Mouse (Mus musculus): Measurements from ENCODE around the gene Hook2.
A peak's percentile ranks its signal among the peaks of the same experiment; 100 is the strongest.

The Hook2 gene

DNA sequence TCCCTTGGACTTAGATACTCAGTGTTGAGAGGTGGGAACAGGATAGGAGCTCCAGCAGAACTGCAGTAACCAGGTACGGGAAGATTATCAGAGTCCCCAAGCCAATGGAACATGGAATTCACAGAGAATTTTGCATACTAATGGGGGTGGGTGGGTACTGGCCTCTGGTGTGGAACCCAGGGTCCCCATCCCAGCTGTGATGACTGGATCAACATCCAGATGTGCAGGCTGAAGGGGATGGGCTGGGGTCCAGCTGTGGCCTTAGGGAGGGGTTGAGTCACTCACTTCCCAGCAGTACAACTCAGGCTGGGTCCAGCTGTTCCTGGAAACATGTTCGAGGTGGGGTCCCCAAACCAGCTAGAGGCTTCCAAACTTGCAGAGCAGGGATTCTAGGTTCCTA, 2.5 kb upstream of the Hook2 start:
- DNase-seq: no peak

DNA sequence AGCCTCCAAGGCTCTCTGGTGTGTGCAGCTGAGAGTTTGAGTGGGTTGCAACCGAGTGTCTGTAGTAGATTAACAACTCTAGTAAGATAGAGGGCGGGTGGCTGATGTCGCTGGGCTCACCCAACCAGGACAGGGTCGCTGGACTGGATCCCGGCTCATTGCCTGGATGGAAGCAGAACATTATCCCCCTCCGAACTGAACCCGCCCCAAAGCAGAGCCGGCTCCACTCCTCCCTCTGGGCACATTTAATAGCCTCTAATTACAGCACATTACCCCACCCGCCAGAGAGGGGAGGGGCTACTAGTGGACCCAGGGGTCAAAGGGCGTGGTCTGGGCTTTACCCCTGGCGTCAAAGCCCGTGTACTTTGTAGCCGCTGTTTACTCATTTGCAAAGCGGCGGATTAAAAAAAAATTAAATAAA, 1.1 kb upstream of the Hook2 start:
- no peak for DNase-seq

DNA sequence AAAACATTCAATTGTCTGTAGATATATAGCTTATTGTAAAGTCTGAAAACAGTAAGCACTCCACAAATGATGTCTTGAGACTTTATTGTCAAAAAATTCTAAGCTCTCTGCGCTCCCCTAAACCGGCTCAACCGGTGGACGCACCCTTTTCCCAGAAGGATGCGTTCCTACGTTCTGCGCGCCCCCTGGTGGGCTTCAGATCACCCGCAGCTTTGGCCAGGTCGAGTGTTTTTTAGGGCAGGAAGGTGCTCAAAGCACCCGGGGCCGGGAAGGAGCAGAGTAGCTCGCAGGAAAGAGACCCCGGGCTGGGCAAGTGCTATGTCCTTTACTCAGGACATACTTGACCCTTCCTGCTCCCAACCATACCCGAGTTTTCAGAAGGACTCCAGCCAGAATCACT, 593 bp upstream of the Hook2 start:
- DNase-seq: peak; percentile 90

- DNase-seq: no peak
Measured at GRCm38 (mm10) chr8:84990836-84991235, 433 bp downstream of the Hook2 start.

DNA sequence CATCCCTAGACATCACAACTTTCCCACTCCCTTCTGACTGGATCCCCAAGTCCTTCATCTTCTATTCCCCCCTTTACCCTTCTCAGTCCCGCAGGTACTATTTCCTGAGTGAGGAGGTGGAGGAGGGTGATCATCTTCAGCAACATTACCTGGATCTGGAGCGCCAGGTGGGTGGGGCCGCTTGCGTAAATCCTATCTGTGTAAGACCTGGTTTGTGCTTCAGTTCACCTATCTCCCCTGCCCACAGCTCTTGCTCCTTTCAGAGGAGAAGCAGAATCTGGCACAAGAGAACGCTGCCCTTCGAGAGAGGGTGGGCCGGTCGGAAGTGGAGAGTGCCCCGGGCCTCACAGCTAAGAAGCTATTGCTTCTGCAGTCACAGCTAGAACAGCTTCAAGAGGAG, 4.0 kb downstream of the Hook2 start:
- DNase-seq: no peak

DNA sequence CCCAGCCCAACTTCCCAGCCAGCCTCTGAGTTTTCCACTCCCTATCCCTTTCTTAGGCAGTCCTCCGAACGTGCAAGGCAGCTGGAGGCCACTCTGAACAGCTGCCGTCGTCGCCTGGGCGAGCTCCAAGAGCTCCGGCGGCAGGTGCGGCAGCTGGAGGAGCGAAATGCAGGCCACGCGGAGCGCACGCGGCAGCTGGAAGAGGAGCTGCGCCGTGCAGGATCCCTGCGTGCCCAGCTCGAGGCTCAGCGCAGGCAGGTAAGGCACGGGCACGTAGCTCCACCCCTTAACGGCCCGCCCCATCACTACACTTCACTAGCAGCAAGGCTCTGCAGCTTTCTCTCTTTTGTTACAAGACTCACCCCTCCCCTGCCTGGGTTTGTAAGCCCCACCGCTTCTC, 5.3 kb downstream of the Hook2 start:
- no peak for DNase-seq

DNA sequence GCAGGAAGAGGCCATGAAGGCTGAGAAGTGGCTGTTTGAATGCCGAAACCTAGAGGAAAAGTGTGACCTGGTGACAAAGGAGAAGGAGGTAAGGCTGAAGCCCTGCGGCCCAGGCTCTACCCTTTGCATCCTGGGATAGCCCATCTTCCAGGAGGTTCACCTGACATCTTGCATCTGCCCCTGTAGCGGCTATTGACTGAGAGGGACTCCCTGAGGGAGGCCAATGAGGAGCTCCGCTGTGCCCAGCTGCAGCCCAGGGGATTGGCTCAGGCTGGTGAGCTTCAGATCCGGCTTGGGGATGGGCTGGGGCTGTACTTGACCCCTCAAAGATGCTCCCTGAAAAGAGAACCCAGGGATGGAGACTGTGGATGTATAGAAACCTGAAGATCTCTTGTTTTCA, 6.6 kb downstream of the Hook2 start:
- DNase-seq: no peak

DNA sequence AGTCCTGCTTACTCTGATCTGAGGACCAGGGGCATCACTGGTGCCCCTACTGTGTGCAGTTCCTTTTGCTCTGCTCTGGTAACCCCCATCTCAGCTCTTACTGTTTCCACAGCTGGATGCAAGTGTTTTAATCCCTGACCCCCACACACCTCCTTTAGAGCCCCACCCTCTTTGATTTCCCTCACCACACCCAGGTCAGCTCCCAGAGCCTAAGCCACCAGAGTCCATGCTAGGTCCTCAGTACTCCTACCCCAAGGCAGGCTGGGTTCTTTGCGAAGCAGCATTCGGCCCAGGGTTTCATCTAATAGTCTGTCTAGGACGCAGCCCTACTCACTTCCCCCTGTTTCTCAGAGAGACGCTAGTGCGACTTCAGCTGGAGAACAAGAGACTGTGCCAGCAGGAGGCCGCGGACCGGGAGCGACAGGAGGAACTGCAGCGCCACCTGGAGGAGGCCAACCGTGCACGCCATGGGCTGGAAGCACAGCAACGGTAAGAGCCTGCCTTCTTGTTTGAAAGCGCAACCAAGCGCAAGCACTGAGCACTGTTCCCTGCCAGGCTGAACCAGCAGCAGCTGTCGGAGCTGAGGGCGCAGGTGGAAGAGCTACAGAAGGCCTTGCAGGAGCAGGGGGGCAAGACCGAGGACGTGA, 7.4 kb downstream of the Hook2 start:
- DNase-seq: peak; percentile 93

DNA sequence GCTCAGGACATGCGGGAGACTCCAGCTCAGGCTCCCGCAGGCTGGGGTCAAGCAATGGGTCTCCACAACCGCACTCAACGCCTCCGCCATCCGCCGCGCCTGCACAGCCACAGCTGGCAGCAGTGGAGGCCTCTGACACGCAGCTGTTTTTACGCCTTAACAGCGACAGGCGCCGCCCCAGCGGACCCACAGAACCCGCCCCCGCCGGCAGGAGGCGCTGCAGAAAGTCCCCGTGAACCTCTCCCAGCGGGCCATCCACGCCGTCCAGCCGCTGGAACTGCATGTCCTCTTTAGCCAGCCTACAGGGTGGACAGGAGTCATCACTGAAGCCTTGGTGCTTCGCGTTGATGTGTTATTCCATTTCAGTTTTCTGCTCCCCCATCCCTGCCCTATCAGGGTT, 17.3 kb downstream of the Hook2 start:
- DNase-seq: no peak

DNA sequence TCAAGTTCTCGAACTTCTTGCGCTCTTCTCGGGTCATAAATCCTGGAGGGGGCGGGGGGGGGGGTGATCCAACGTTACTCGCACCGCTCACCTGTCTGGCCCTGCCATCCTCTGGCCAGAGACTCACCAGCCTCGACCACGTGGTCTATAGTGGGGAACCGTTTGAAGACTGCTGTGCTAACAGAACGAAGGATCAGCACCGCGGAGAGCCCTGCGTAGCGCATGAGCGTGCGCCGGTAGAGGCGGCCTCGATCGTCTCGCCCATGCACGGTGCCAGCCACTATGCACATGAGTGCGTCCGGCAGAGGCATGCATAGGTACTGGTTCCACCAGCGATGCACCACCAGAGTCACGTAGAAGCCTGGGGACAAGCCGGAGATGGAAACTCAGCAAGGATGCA, 20.8 kb downstream of the Hook2 start:
- DNase-seq: no peak

DNA sequence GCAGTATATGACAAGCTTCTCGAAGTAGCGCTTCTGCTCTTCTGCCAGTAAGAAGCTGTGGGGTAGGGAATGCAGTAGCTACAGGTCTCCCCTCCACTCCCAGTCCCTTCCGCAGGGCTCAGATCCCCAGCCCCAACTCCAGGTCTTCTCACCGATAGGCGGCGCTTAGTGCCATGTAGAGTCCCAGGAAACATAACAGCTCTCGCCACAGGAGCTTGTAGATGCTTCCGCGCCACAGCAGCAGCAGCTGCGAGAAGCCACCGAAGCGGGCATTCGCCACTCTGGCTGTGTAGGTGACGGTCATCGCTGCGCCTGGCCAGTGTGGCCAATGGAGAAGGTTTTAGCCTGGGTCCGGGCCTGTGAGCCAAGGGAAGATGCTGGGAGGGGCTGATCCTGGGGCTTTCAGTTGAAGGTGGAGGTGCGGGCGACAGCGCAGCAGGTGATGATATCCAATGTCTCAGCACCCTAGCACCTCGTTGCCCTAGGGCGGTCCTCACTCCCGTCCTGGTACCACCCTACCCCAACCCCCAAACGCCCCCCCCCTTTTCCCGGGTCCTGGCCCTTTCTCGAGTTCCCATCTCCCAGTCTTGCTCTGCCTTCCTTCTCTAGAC, 22.9 kb downstream of the Hook2 start:
- DNase-seq: peak; percentile 82

GRCm38 (mm10) chr8:85014431-85014830, 24.0 kb downstream of the Hook2 start, which contains the start of gene Best2:
TSS of gene Best2 (minus strand) at chr8:85014531.
- DNase-seq: no peak

DNA sequence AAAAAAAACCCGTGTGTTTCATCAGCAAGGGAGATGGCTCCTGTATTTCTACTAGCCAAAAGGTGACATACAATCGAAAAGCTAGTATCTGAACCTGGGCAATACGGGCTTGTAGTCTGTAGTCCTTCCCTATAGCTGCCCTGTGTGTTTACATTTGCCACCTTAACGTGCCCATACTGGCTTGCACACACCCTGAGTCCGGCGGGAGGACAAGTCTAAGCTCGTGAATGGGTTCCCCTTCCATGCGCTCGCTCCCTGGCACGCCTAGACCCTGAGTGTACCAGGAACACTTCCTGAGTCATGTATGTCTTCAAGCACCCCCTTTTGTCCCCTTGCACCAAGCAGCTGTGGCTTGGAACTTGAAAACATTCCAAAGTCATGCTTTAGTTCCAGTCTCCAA, 26.3 kb downstream of the Hook2 start:
- DNase-seq: no peak

DNA sequence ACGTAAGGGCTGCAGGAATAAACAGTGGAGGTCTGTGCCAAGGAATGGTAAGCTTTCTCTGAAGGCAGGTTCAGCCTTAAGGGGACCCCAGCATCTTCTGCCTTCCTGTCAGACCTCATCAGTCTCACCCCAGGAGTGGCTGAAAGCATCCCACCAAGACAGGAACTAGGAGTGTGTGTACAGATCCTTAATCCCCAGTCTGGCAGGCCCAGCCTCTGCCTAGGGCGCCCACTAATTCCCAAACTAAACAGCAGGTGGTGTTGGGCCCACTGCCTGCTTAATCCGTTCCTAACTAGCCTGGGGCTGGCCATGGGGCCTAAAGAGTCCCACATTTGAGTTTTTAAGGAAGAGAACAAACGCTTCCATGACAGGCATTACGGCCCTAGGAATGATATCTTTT, 26.8 kb downstream of the Hook2 start:
- DNase-seq: no peak

- no peak for DNase-seq
Measured at GRCm38 (mm10) chr8:85021514-85022055, 31.2 kb downstream of the Hook2 start.

DNA sequence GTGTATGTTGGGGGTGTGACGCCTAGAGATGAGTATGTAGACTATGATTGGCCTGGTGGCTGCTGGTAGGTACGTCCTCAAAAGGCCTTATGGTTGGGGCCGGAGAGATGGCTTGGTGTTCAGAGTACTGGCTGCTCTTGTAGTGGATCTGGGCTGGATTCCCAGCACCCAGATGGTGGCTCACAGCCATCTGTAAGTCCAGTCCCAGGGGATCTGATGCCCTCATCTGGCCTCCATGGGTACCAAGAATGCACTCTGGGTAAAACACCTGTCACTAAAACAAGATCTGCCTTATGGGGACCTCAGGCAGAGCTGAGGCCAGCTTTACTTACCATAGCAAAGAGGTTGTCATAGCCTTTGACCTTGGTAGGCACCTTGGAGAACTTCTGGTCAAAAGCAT, 33.4 kb downstream of the Hook2 start:
- no peak for DNase-seq

- peak; percentile 89 for DNase-seq
Measured at GRCm38 (mm10) chr8:85025098-85025932, 34.9 kb downstream of the Hook2 start, which contains the start of gene Asna1. TSS of gene Asna1 (minus strand) at chr8:85025281.

GRCm38 (mm10) chr8:85026670-85027515, 36.5 kb downstream of the Hook2 start, which contains the start of gene Trir:
TSS of gene Trir (plus strand) at chr8:85026823.
- peak; percentile 96 for DNase-seq

GRCm38 (mm10) chr8:85027516-85027855, 37.1 kb downstream of the Hook2 start:
- DNase-seq: no peak

DNA sequence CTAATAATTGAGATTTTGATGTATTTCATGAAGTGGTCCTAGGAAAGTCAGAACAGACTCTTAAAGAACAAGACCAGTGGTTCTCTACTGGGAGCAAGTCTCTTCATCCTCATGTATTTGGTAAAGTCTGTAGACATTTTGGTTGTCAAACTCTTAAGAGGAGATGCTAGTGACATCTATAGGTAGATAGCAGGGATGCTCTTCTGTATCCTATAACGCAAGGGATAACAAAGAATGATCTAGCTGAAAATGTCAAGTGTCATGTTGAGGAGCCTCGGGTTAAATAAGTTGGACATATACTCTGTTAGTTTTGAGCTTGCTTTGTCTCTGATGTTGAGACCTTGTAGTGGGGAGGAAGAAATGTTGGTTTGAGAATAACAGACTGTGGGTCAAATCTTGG, 37.5 kb downstream of the Hook2 start:
- no peak for DNase-seq

DNA sequence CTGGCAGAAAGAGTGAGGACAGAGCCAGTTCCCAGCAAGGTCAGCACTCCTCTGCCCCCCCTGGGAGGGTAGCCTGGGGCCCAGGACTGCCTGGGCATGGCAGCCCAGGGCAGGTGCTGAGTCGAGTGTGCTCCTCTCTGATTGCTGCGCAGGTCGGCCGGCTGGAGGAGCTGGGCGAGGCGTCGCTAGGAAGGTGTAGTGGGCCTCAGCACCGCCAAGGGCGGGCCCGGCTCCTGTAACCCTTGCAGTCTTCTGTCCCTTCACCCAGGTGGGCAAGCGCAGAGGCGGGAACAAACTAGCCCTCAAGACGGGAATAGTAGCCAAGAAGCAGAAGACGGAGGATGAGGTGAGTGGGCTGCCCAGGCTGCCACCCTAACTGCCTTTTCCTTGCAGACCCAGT, 38.9 kb downstream of the Hook2 start:
- no peak for DNase-seq

- DNase-seq: no peak
Measured at GRCm38 (mm10) chr8:85032622-85033311, 42.4 kb downstream of the Hook2 start.
